Mouse (Mus musculus) embryonic stem cell, embryonic (primary cell): Measurements from ENCODE around the gene Dnajb12.

Experiments used
- CTCF ChIA-PET, 4 experiments: fragments of 300-600 bp in 2 of 4; fragments of 350-600 bp in 2 of 4; sonication (Branson Sonifier 250); formaldehyde crosslinking; loops; one replicate each; lab custom pipeline; 2022; ENCODE audit warnings: inconsistent platforms in 2 of 4; lab: Charles Lee
- POLR2A ChIA-PET, 4 experiments: fragments of 300-600 bp in 2 of 4; fragments of 350-600 bp in 2 of 4; sonication (Branson Sonifier 250); formaldehyde crosslinking; loops; one replicate each; lab custom pipeline; 2022; ENCODE audit warnings: antibody characterized with exemption in 4 of 4, inconsistent platforms in 1 of 4; lab: Charles Lee

Gene Dnajb12

DNA sequence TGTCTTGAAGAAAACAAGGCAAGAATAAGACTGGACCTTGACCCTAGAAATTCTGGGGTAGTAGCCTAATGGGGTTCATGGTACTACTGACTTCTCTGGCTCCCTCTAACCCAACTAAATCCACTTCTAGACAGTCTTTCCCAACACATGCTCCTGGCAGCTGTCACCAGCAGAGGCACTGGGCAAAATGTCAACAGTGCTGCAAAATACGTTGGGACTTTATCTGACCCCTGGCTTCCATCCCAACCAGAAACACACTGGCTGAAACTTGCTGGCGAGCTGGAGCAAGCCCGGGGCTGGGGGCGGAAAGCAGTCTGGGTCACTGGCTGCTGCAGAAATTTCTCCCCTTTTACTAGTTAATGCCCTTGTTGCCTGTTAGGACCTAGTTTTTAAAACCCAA is 36.8 kb downstream of the Dnajb12 start:
- CTCF ChIA-PET: interaction anchor here in 3 of 4 experiments (0.5 to 2.3 kb wide), 8 partner anchors 9 to 278 kb away, joined by 3 to 8 read pairs (median 4); no protein-coding TSS in a partner anchor
- POLR2A ChIA-PET: interaction anchor here (0.6 to 7.6 kb wide), 31 partner anchors 8 to 341 kb away, joined by 3 to 79 read pairs (median 5); partner anchors contain the start of genes Ddit4 (in 3 of the 4), Anapc16 (in 2 of the 4) and Ascc1 (in 2 of the 4)

DNA sequence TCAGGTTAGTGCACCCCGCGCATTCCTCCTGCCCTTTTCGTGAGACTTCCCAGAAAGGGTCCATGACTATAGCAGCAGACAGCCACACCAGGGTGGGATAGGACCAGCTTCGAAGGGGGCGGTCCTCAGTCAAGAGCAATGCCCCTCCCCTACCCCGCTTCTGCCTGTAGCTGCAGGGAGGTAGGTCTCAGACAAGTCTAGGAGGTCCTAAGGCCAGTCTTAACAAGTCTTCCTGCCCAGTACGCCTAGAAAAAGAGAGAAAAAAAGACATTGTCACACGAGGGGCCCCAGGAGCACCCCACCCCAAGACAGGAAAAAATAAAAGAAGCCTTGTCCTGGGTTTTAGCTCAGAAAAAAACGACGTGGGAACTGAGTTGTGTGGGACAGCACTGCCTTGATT is 37.3 kb downstream of the Dnajb12 start:
- ChIA-PET CTCF (interaction anchor here (0.5 to 2.3 kb wide), 9 partner anchors 9 to 277 kb away, joined by 3 to 8 read pairs (median 4); no protein-coding TSS in a partner anchor), POLR2A (interaction anchor here (0.6 to 7.6 kb wide), 32 partner anchors 8 to 341 kb away, joined by 3 to 79 read pairs (median 4); partner anchors contain the start of genes Ddit4 (in 3 of the 4), Anapc16 (in 1 of the 4) and Ascc1 (in 1 of the 4))

DNA sequence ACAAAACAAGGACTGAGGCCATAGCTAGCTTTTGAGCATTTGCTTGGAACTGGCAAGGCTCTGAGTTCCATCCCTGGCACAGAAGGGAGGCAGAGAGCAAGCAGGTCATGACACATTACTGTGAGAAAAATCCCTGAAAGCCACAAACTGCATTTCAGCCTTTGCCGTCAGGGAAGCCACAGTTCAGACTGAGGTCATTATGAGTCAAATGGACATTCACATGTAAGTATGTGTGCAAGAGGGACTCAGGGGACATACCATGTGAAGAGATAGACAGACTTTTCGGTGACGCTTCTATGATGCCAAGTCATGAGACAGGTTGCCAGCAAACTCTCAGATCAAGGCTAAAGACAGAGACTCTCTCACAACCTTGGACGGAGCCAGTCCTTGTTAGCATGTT is 38.8 kb downstream of the Dnajb12 start:
- ChIA-PET POLR2A (interaction anchor here in 2 of 4 experiments (1.3 to 7.6 kb wide), 2 partner anchors 10 to 392 kb away, joined by 3 to 79 read pairs; no protein-coding TSS in a partner anchor), CTCF (interaction anchor here in 1 of 4 experiments (2.3 kb wide), 1 partner anchor 23 kb away, joined by 8 read pairs; no protein-coding TSS in a partner anchor)

DNA sequence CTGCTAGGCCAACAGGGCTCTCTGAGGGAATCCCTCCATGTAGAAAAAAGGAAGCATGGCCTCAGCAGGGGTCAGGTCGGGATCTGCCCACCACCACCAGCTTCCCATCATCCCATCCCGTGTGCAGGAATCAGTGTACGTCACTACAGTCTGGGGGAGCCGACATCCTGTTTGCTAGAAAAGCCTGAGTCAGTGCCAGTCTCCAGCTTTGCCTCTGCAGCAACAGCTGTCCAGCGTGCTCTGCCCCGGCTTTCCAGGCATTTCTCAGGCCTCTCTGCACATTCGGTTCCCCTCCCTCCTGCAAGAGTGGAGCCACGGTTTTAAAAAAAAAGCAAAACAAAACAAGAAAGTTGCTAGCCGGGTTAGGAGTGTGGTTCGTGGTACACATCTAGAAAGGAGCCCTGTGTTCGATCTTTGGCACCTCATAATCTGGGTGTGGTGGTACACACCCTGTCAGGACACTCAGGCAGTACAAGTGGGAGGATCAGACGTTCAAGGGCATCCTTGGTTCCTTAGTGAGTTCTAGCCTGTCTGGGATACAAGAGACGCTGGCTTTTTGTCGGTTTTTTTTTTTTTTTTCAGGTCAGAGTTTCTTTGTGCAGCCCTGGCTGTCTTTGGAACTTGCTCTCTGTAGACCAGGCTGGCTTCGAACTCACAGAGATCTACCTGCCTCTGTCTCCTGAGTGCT is 40.3 kb downstream of the Dnajb12 start:
- CTCF ChIA-PET: interaction anchor here (0.6 to 1.8 kb wide), 4 partner anchors 25 to 330 kb away, joined by 5 to 6 read pairs (median 6); no protein-coding TSS in a partner anchor
- POLR2A ChIA-PET: interaction anchor here in 3 of 4 experiments (0.7 to 7.6 kb wide), 15 partner anchors 8 to 1323 kb away, joined by 3 to 79 read pairs (median 5); partner anchors contain the start of gene Ddit4 (in 1 of the 3)

DNA sequence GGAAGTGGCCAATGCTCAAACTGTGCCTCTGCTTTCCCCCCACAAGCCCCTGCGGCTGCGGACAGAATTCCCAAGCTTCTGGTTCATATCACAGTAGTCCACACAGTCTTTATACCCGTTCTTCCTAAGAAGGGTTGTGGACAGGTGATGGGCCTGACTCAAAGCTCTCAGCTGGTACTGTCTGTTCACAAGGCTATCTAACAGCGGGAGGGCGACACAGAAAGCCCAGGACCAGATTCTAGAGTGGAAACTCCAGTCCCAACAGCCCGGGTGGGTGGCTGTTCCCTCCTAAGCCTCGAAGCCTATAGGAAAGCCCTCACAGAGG is 41.1 kb downstream of the Dnajb12 start:
- ChIA-PET CTCF (interaction anchor here in 2 of 4 experiments (0.9 to 1.6 kb wide), 5 partner anchors 10 to 30 kb away, joined by 3 to 6 read pairs (median 4); no protein-coding TSS in a partner anchor), POLR2A (interaction anchor here in 3 of 4 experiments (0.6 to 7.6 kb wide), 17 partner anchors 9 to 45 kb away, joined by 3 to 79 read pairs (median 6); partner anchors contain the start of gene Ddit4 (in 2 of the 3))

DNA sequence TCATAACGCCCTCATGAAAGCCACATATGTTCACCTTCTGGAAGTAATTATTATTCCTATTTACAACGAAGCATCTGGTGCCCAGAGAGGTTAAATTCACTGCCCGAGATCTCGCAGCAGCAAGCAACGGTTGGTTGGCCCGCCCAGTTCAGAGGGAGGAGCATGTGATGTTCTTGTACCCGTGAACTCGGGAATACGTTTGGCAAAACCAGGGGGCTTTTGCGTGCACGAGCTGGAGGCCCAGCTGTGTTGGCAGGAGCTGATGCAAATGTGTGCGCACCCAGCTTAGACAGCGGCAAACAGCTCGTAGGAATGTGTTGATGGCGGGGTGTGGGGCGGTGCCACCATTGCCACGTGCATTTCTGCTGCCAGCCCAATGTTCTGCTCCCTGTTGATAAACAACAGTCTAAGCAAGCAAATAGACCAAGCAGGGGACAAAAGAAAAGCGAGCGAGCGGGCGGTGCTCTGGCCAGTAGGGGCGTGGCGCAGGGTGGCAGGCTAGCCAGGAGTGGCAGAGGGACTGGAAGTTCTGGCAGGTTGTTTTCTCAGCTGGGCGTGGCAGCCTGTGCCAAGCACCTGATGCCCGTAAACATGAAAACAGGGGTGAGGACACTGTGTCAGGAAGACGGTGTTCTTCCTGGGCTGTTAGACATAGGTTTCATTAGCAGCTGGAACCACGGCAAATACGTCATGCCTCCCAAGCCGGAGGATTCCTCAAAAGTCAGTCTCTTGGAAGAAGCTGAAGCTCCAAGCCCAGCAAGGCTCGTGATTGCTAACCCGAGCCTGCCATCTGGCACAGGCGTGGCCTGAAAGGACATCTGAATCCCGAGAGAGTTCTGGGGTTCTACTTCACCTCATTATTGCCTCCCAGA is 41.7 kb downstream of the Dnajb12 start:
- ChIA-PET POLR2A (interaction anchor here in 3 of 4 experiments (0.6 to 7.6 kb wide), 30 partner anchors 9 to 598 kb away, joined by 3 to 79 read pairs (median 5); partner anchors contain the start of genes Ddit4 (in 3 of the 3), Anapc16 (in 1 of the 3), Ascc1 (in 1 of the 3) and P4ha1 (in 1 of the 3)), CTCF (interaction anchor here (0.5 to 1.6 kb wide), 11 partner anchors 9 to 30 kb away, joined by 3 to 11 read pairs (median 3); no protein-coding TSS in a partner anchor)

DNA sequence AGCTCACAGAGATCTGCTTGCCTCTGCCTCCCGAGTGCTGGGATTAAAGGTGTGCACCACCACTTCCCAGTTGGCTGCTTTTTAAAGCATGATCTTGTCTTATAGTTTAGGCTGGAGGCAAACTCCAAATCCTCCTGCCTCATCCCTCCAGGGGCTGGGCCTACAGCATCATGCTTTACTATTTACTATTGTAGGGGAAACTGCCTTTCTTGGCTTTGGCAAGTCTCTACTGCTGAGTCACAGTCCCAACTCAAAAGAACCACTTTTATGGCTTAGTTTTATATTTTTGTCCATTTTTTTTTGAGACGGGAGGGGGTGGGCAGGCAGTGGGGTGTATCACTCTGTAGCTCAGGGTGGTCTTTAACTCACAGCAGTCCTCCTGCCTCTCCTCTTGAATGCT is 44.1 kb downstream of the Dnajb12 start:
- POLR2A ChIA-PET: interaction anchor here in 3 of 4 experiments (0.7 to 1.7 kb wide), 3 partner anchors 21 to 104 kb away, joined by 3 to 4 read pairs (median 4); no protein-coding TSS in a partner anchor
- CTCF ChIA-PET: interaction anchor here in 2 of 4 experiments (0.5 to 0.7 kb wide), 3 partner anchors 15 to 122 kb away, joined by 3 to 4 read pairs (median 3); no protein-coding TSS in a partner anchor

DNA sequence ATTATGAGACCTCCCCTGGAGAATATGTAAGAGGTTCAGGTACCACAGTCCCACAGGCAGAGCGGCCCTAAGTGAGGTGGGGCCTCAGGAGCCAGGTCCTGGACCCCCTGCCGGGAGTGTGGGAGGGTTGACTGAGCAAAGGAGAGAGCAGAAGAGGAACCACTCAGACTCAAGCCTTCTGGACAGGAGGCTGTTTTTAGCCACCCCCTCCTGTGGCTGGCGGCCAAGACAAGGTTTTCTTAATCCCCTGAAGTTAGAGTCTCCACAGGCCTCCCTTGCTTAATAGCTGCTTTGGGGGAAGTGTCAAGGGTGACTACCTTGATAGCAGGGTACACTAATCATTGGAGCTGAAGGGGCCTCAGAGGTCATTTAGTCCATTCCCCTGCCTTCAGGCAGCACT is 44.9 kb downstream of the Dnajb12 start:
- POLR2A ChIA-PET: interaction anchor here in 3 of 4 experiments (0.7 to 2.8 kb wide), 9 partner anchors 9 to 103 kb away, joined by 3 to 14 read pairs (median 3); no protein-coding TSS in a partner anchor
- CTCF ChIA-PET: interaction anchor here in 2 of 4 experiments (0.5 to 0.9 kb wide), 4 partner anchors 16 to 199 kb away, joined by 3 to 4 read pairs (median 3); no protein-coding TSS in a partner anchor

DNA sequence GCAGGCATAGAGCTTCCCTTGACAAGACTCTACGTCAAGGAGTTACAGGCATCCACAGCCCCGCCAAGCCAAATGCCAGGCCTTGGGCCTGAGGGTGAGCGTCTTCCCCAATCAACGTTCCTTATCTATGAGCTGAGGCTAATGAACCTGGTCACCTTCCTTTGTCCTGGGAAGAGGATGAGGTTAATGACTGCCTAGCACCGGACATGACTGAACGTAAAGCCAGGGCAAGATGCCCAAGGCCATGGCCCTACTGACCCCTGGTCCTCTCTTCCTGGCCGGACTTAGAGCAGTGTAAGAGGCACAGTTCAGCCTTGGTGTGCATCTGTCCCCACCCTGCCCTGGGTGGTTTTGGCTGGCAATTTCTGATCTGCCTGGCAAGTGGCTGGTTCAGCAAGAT is 49.8 kb downstream of the Dnajb12 start:
- POLR2A ChIA-PET: interaction anchor here in 2 of 4 experiments (0.9 to 1.4 kb wide), 7 partner anchors 14 to 36 kb away, joined by 3 to 4 read pairs (median 3); partner anchors contain the start of gene Ddit4 (in 1 of the 2)
- CTCF ChIA-PET: interaction anchor here in 1 of 4 experiments (1.6 kb wide), 1 partner anchor 34 kb away, joined by 7 read pairs; no protein-coding TSS in a partner anchor

DNA sequence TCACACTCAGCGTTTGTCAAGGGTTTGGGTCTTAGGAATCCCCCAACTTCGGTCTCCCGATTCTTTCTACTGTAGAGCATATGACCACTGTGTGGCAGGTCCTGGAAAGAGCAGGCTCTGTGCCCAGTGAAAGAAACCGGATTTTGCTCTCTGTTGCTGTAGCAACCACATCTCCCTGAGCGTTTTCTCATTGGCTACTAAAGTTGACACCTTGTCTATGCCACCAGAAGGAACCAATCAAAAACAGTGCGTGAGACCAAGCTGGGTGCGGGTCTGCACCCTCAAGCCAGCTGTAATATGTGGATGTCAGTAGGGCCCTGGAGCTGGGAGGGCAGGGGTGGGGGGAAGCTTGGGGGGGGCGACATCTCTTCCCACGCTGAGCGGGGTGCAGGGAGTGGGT is 51.6 kb downstream of the Dnajb12 start:
- ChIA-PET CTCF (interaction anchor here in 1 of 4 experiments (0.7 kb wide), 1 partner anchor 36 kb away, joined by 3 read pairs; no protein-coding TSS in a partner anchor), POLR2A (interaction anchor here in 1 of 4 experiments (0.5 kb wide), 1 partner anchor 31 kb away, joined by 4 read pairs; no protein-coding TSS in a partner anchor)

DNA sequence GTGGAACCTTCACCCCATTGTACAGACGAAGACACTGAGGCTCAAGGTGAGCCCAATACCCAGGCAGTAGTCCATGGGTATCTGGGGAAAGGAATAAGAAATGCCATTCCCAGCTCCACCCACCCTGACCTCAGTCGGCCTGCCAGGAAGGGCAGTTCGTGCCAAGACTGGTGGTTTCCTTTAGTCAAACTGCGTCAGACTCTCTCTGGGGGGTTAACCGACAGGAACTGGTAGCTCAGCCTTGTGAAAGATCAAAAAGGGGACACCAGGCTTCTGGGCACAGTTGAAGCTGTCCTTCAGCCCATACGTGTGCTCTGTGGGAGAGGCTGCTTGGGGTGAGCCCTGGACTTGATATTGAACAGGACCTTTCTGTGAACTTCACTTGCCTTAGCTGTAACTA is 53.2 kb downstream of the Dnajb12 start:
- ChIA-PET POLR2A (no interaction called here), CTCF (interaction anchor here in 1 of 4 experiments (0.6 kb wide), 1 partner anchor 201 kb away, joined by 4 read pairs; no protein-coding TSS in a partner anchor)

DNA sequence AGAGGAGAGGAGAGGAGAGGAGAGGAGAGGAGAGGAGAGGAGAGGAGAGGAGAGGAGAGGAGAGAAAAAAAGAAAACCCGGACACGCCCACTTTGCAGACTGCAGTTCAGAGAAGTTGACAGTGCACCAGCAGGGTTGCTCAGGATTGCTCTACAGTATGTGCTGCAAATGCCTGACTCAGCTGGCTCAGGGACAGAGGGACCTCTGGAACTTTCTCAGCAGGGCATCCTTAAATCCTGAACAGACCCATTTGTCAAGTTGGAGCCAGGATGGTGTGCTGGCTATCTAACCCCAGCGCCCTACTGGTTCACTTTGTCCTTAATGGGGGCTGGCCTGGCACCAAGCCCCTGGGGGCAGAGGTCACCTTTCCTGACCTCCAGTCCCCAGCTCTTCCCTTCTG is 54.7 kb downstream of the Dnajb12 start:
- ChIA-PET CTCF (interaction anchor here in 3 of 4 experiments (1.0 to 1.7 kb wide), 3 partner anchors 25 to 40 kb away, joined by 3 to 7 read pairs (median 5); no protein-coding TSS in a partner anchor), POLR2A (interaction anchor here in 2 of 4 experiments (0.5 to 3.6 kb wide), 10 partner anchors 9 to 436 kb away, joined by 3 to 26 read pairs (median 4); partner anchors contain the start of gene Ddit4 (in 1 of the 2))

DNA sequence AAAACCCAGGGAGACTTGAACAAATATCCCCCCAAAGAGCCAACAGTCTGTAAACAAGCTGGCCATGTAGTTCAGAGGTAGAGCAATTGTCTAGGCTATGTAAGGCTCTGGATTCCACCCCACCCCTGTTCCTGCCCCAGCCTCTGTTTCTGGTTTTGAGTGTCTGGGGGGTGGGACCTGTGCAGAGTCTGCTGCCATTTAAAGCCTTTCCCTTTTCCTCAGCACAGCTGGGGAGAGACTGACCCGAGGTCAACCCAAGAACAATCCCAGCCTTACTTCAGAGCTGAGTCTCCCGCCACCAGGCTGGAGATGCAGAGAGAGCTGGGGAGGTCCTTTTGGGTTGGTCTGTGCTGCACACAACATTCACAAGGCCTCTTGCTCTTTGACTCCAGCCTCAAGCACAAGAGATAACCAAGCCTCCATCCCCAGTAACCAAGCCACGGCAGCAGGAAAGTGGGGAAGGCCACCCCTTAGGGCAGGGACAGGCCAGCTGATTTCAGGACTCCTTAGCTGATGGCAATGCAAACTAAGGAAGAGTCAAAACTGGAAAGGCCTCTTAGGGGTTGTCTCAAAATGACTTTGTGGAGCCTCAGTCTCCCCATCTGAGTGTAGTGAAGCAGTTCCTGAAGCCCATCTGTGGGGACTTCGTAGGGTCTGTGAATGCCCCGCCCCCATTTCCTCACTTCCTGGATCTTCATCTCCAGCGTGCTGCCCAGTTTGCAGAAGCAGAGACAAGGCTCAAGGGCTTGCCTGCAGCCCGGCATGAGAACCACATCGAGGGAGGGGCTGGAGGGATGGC is 56.9 kb downstream of the Dnajb12 start:
- ChIA-PET CTCF (interaction anchor here in 3 of 4 experiments (0.8 to 3.5 kb wide), 7 partner anchors 14 to 94 kb away, joined by 3 to 15 read pairs (median 4); no protein-coding TSS in a partner anchor), POLR2A (interaction anchor here in 2 of 4 experiments (0.8 to 3.6 kb wide), 10 partner anchors 12 to 37 kb away, joined by 3 to 26 read pairs (median 3); partner anchors contain the start of gene Ddit4 (in 1 of the 2))

DNA sequence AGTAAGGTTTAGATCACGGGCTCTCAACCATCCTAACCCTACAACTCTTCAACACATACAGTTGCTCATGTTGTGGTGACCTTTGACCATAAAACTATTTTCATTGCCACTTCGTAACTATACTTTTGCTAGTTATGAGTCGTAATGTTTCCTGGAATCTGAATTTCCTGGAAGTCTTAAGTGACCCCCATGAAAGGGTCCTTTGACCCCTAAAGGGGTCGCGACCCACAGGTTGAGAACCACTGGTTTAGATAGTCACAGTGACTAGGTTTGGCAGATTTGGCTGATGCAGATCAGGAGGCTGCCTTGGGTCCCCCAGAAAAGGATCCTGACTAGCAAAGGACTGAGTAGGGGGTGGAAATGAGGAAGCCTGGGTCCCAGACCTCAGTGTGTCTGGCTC is 59.3 kb downstream of the Dnajb12 start:
- POLR2A ChIA-PET: interaction anchor here in 2 of 4 experiments (0.5 to 1.7 kb wide), 6 partner anchors 12 to 274 kb away, joined by 3 to 6 read pairs (median 3); partner anchors contain the start of gene Ddit4 (in 2 of the 2)
- CTCF ChIA-PET: interaction anchor here in 2 of 4 experiments (0.7 to 1.3 kb wide), 3 partner anchors 39 to 308 kb away, joined by 3 to 4 read pairs (median 3); no protein-coding TSS in a partner anchor

DNA sequence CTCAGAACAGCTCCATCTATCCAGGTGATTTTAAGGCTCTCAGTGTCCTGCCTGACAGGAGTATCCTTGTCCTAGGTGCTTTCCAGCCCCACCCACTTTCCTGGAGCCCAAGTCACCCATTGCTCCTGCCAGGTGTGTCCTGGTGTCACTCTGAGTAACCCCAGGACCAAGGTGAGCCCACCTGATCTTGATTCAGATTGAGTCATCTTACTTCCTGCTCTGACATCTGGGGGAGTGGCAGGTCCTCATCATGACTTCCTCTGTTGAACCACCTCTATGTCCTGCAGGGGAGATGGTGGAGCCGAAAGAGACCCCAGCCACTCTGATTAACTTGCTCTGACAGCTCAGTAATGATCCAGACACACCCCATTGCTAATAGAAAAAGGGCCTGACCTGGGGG is 59.7 kb downstream of the Dnajb12 start:
- ChIA-PET CTCF (interaction anchor here in 2 of 4 experiments (0.7 to 1.3 kb wide), 3 partner anchors 40 to 307 kb away, joined by 3 to 4 read pairs (median 3); no protein-coding TSS in a partner anchor), POLR2A (interaction anchor here in 2 of 4 experiments (0.5 to 1.7 kb wide), 5 partner anchors 12 to 93 kb away, joined by 3 to 6 read pairs (median 3); partner anchors contain the start of gene Ddit4 (in 2 of the 2))
